Mouse (Mus musculus) left cerebral cortex, adult 18-20 months (tissue): Measurements from ENCODE around the gene Gpat3. TPM values are rescaled to one million over a fixed set of nuclear protein-coding genes. Genes with fewer than 3 reads are reported as not detected.

Source experiments
- DNase-seq, 2 experiments: peaks; one replicate each; pipeline ENCODE4 v3.0.0; 2021 to 2022; ENCODE audit warnings: low spot score in 2 of 2, mixed read lengths in 1 of 2
- long read RNA-seq, 2 experiments: library from polyadenylated mRNA; stranded (forward); transcript quantifications; one replicate each; pipeline ENCODE4 v2.0.0; 2021
- total RNA-seq, 2 experiments: library from RNA; stranded (reverse); gene quantifications; 2 replicates each; pipeline ENCODE4 v1.2.3; 2021

Gpat3 gene
- 1 to 10 TPM; 5.6 to 7.9 TPM for total RNA-seq
- long read RNA-seq, experiment 1, partial matches to known transcripts = 0 of 11 reads
- long read RNA-seq, experiment 1, other reads (novel, unspliced or antisense) = 10 of 11 reads
- long read RNA-seq, experiment 2, transcript Gpat3-201 (13 exons, 2,884 nt) = major isoform, 6 of 18 reads
- long read RNA-seq, experiment 2, partial matches to known transcripts = 0 of 18 reads
- long read RNA-seq, experiment 2, other reads (novel, unspliced or antisense) = 12 of 18 reads

DNA sequence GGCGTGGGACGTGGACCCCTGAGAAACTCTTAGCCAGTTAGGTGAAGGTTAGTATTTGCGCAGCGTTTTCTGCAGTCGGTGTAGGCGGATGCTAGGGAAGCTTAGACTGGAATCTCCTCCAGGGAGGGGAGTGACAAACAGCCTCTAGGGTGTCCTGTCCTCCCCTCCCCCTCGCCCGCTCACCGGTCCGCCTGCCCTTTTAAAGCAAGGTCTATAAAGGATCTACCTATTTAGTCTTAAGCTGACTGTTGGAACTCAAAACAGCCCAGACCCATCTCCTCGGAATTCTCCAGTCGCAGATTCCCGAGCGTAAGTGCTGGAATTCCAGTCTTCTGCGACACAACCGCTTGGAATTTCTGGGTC lies at the start of gene Gpat3:
Gpat3 (plus strand) TSS at position 229 of the 363 bp plus-strand sequence.
- DNase-seq = peak in 1 of 2 experiments; percentile 36

GRCm38 (mm10) chr5:100798165-100798860 lies 47.2 kb upstream of the Gpat3 start, which contains the start of the genes Helq and Mrps18c:
Helq (minus strand) TSS chr5:100798598.
Mrps18c (plus strand) TSS chr5:100798627.
- peak; percentile 92 to 96 for DNase-seq

DNA sequence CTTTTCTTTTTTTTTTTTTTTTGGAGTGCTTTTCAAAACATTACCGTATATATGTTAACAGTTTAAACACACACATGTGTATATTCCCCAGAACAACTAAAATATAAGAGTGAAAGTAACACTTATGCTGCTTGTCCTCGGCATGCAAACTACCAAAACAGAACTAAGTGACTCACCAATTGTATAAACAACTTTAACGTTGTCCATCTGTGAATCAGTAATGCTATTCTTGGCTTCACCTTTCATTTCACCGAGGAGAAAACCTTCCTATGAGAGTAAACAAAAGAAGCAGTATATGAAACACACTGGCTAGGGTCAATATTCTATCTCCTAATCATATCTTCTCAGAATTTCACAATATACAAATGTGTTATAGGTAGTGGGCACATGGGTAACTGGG lies 27.2 kb upstream of the Gpat3 start:
- DNase-seq = no peak

DNA sequence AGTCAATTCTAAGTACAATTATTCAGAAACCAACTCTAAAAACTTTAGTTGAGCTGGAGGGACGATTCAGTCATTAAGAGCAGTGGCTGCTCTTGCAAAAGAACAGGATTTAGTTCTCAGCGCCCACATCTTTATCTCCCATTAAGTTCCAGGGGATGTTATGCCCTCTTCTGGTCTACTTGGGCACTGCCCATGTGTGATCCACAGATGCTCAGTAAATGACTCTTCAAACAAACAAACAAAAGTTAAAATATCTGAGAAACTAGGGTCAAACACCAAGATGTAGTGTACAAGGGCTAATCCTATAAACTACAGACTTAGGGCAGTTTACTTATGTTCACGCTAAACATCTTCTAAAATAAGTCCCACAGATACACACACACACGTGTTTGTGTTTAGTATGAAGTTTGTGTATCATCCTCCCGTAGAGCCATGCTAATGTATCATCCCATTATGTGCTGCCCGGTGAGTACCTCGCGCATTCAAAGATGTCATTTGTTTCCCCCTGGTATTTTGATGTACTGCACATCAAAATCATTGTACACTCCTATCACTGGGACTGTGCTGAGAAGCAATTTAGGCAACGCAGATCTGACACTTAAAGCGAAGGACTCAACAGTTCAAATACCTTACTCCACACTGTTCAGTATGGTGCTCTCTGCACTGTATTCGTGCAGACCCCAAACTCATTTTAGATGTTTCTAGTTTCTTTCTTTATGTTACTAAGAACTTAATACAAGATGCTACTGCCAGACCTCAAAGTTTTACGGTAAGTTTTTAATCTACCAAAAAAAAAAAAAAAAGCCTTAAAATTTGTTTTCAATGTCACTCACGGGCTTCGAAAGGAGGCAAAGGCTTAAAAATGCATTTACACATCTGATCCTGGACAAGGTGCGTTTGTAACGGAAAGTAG lies 25.7 kb upstream of the Gpat3 start:
- no peak for DNase-seq

DNA sequence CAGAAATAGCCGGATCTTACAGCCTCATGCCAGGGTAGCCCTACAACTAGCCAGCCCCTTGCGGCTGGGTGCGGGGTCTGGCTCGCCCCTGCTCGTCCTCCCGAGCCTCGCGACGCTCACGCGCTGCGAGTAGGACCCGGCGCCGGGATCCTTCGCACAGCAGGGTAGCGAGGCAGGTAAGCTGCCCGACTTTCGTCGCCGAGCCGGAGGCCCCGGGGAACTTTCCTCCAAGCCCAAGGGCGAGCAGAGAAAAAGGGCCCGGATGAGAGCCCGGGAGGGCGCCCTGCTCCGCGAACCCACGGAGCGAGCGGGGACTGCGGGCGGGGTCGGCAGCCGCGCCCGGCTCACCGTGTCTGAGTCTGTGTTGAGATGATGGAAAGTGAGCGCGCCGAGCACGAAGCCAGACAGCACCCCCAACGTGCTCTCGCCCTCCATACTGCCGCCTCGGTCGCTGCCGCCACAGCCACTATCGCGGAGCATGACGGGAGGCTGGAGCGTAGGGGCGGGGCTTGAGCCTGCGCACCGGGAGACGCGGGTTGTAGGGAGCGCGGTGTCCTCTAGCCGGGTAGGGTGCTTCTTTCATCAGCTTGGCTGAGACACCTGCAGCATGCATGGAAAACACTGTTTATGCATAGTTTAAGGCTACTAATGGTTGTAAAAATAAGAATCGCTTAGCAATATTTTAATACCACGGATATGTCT lies 24.9 kb upstream of the Gpat3 start, which contains the start of gene Abraxas1:
Abraxas1 (minus strand) TSS at position 483 of the 702 bp plus-strand sequence.
- peak; percentile 90 to 91 for DNase-seq

- no peak for DNase-seq
These were observed 24.1 kb upstream of the Gpat3 start for GRCm38 (mm10) chr5:100821375-100821774.

GRCm38 (mm10) chr5:100822826-100823225 lies 22.7 kb upstream of the Gpat3 start:
- no peak for DNase-seq

DNA sequence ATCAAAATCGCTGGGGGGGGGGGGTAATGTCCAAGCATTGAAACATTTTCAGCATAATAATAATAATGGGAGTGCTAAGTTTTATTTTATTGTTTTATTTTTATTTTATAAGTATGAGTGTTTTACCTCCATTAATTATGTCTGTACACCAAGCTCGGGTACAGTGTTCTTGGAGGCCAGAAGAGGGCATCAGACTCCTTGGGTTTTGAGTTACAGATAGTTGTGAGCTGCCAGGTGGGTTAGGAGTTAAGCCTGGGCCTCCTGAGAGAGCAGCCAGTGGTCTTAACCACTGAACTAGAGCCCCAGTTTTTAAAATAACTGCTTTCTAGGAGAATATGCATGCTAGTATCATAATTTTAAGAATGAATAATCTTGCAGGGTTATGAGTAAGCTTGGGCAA lies 19.5 kb upstream of the Gpat3 start:
- no peak for DNase-seq

- DNase-seq = no peak
These were observed 19.0 kb upstream of the Gpat3 start for GRCm38 (mm10) chr5:100826531-100826930.

DNA sequence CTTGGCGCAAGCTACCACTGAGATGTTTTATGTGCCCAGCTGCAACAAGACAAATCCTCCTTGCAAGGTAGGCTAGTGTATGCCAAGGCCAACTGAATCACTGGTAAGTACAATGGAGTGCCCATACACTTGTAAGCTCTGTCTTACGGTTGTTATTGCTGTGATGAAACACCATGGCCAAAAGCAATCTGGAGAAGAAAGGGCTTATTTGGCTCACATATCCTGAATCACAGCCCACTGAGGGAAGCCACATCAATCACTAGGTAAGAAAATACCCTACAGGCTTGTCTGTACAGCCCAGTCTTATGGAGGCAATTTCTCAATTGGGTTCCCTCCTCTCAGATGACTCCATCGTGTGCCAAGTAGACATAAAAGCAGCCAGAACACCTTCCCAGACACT lies 16.8 kb upstream of the Gpat3 start:
- DNase-seq = no peak

DNA sequence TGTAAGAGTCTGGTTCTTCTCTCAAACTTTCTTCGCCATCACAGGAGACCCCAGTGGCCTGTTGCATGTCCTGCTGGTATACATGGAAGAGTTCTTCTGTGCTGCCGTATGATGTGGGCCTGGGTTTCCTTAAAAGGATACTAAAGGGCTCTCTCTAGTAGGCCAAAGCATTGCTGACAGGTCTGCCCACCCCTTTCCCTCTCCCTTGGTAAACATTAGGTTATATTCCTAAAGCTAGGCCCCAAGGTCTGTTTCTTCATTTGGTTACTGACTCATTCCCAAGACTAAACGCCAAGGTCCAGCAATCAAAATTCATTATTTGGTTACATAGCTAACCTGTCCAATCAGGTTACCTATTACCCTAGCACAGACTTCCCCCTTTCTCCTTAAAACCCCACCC lies 12.8 kb upstream of the Gpat3 start:
- DNase-seq = no peak

GRCm38 (mm10) chr5:100833841-100834240 lies 11.7 kb upstream of the Gpat3 start:
- no peak for DNase-seq

DNA sequence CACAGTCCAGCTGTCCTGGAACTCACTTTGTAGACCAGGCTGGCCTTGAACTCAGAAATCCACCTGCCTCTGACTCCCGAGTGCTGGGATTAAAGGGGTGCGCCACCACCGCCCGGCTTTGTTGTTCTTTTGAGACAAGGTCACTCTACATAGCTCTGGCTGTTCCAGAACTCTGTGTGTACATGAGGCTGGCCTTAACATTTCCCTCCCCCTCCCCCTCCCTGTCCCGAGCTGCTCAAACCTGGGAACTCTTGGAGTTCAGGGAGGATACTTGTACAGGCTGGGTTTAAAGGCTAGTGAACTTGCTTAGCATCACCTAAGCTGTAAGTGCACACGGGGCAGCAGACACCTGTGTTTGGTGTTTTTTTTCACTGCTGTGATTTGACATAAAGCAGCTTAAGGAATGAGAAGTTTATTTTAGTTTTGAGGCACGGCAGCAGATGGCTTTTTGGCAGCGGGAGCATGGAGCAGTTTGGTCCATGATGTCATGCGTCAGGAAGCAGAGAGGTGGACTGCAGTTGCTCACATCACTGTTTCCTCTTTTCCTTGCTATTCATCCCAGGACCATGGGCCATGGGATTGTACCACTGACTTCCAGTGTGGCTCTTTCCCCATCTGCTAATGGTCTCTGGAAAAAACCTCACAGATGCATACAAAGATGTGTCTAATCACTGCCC lies 9.5 kb upstream of the Gpat3 start:
- DNase-seq = no peak

GRCm38 (mm10) chr5:100837907-100838306 lies 7.6 kb upstream of the Gpat3 start:
- no peak for DNase-seq

DNA sequence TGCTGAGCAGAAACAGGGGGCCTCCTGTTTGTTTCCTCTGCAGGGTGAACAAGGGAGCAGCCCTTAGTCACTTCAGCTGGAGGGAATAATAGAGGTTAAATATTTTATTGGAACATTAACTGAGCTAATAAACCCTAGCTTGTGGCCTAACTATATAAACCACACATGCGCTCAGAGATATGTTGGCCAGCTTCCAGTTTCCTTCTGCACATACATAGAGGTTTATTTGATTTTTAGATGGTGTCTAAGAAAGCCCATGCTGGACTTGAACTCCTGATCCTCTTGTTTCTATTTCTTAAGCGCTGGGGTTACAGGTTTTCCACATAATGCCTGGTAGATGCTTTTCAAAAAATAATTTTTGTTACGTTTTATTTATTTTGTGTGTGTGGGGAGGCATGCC lies 1.0 kb upstream of the Gpat3 start:
- no peak for DNase-seq

GRCm38 (mm10) chr5:100845848-100846598 lies 510 bp downstream of the Gpat3 start:
- DNase-seq = peak; percentile 57 to 62

GRCm38 (mm10) chr5:100846599-100846920 lies 1.0 kb downstream of the Gpat3 start:
- peak in 1 of 2 experiments; percentile 32 for DNase-seq

GRCm38 (mm10) chr5:100847143-100847542 lies 1.6 kb downstream of the Gpat3 start:
- DNase-seq = no peak

- no peak for DNase-seq
These were observed 8.4 kb downstream of the Gpat3 start for GRCm38 (mm10) chr5:100853963-100854362.

GRCm38 (mm10) chr5:100856552-100856951 lies 11.0 kb downstream of the Gpat3 start:
- no peak for DNase-seq
